Mouse (Mus musculus): ENCODE results near the gene Madd.

- TF ChIP-seq CTCF (IDR thresholded peaks at IDR 0.05; ENCODE audit: low read depth, low read length) (no peak), POLR2A (IDR thresholded peaks at IDR 0.05; ENCODE audit: extremely low read depth, insufficient read depth, low read length) (no peak)
Observed at GRCm38 (mm10) chr2:91131251-91131650, 52.4 kb downstream of the Madd start.
